Mouse (Mus musculus) layer of hippocampus, adult 2 months (tissue): Measurements from ENCODE around the gene Pdpk1. TPM values are rescaled to one million over a fixed set of nuclear protein-coding genes. Genes with fewer than 3 reads are reported as not detected.
"Not testable (repeated sequence)": the region's sequence is repeated elsewhere in the genome, so short reads cannot be mapped to it uniquely, and the experiment has no call there.

Experiments
- DNase-seq, 2 experiments: peaks; one replicate each; pipeline ENCODE4 v3.0.0; 2022; ENCODE audit warnings: low spot score in 2 of 2
- H3K27ac ChIP-seq: fragments of 200-600 bp; 2 replicates; pipeline ENCODE4 v1.8.1; 2022
- H3K4me3 ChIP-seq: fragments of 200-600 bp; 2 replicates; pipeline ENCODE4 v1.8.1; 2022; ENCODE audit warnings: mild to moderate bottlenecking
- CTCF ChIP-seq: fragments of 200-600 bp; conservative IDR thresholded peaks from 2 replicates; pipeline ENCODE4 v1.8.1; 2022; ENCODE audit warnings: antibody characterized with exemption, mild to moderate bottlenecking, moderate library complexity
- total RNA-seq, 2 experiments: library from RNA; stranded (reverse); gene quantifications; 2 replicates each; pipeline ENCODE4 v1.2.3; 2021

Gene Pdpk1
- total RNA-seq, 2 experiments from 2014 or later, result 97.3 to 109 TPM

GRCm38 (mm10) chr17:24132919-24133318 lies 17.8 kb downstream of the Pdpk1 start:
- peak; percentile 57 for TF ChIP-seq CTCF
- not testable (repeated sequence) for H3K4me3 ChIP-seq, DNase-seq, H3K27ac ChIP-seq

GRCm38 (mm10) chr17:24131570-24131969 lies 19.2 kb downstream of the Pdpk1 start:
- H3K27ac ChIP-seq, result no peak overlapping the region
- TF ChIP-seq CTCF, result no peak; the same call in 1 of the 2 replicates
- H3K4me3 ChIP-seq, result no peak overlapping the region
- no peak for DNase-seq

- DNase-seq, H3K27ac ChIP-seq, H3K4me3 ChIP-seq: not testable (repeated sequence)
Measured at GRCm38 (mm10) chr17:24129246-24129645, 21.5 kb downstream of the Pdpk1 start.

- DNase-seq, result no peak
- no peak overlapping the region for H3K27ac ChIP-seq
- no peak overlapping the region for H3K4me3 ChIP-seq
- no peak for TF ChIP-seq CTCF
Measured at GRCm38 (mm10) chr17:24127592-24127991, 23.1 kb downstream of the Pdpk1 start.

GRCm38 (mm10) chr17:24126801-24127200 lies 23.9 kb downstream of the Pdpk1 start:
- DNase-seq, result no peak
- no peak for TF ChIP-seq CTCF
- H3K27ac ChIP-seq, result no peak overlapping the region
- H3K4me3 ChIP-seq, result no peak overlapping the region

- Histone ChIP-seq H3K4me3 (no peak overlapping the region), H3K27ac (no peak overlapping the region)
- TF ChIP-seq CTCF, result no peak
- DNase-seq, result no peak
Measured at GRCm38 (mm10) chr17:24119446-24119845, 31.3 kb downstream of the Pdpk1 start.

GRCm38 (mm10) chr17:24113031-24113430 lies 37.7 kb downstream of the Pdpk1 start:
- DNase-seq, result peak in 1 of 2 experiments; percentile 15
- TF ChIP-seq CTCF, result no peak
- Histone ChIP-seq H3K4me3 (no peak overlapping the region), H3K27ac (no peak overlapping the region; the same call in 1 of the 2 replicates)

- TF ChIP-seq CTCF, result no peak
- DNase-seq, result no peak
- Histone ChIP-seq H3K27ac (no peak overlapping the region), H3K4me3 (no peak overlapping the region)
Measured at GRCm38 (mm10) chr17:24111256-24111655, 39.5 kb downstream of the Pdpk1 start.

GRCm38 (mm10) chr17:24108896-24109295 lies 41.8 kb downstream of the Pdpk1 start:
- no peak overlapping the region for H3K27ac ChIP-seq
- DNase-seq, result peak in 1 of 2 experiments; percentile 23
- no peak overlapping the region for H3K4me3 ChIP-seq
- TF ChIP-seq CTCF, result no peak

GRCm38 (mm10) chr17:24105111-24105510 lies 45.6 kb downstream of the Pdpk1 start:
- Histone ChIP-seq H3K27ac (no peak overlapping the region), H3K4me3 (no peak overlapping the region)
- DNase-seq, result no peak
- TF ChIP-seq CTCF, result no peak

GRCm38 (mm10) chr17:24098354-24098753 lies 52.4 kb downstream of the Pdpk1 start:
- no peak for DNase-seq
- H3K4me3 ChIP-seq, result no peak overlapping the region
- no peak overlapping the region for H3K27ac ChIP-seq
- no peak for TF ChIP-seq CTCF

- Histone ChIP-seq H3K4me3 (no peak overlapping the region), H3K27ac (no peak overlapping the region)
- DNase-seq, result no peak
- no peak for TF ChIP-seq CTCF
Measured at GRCm38 (mm10) chr17:24090575-24090974, 60.1 kb downstream of the Pdpk1 start.

- H3K27ac ChIP-seq, H3K4me3 ChIP-seq, DNase-seq: not testable (repeated sequence)
Measured at GRCm38 (mm10) chr17:24086399-24086798, 64.3 kb downstream of the Pdpk1 start.

GRCm38 (mm10) chr17:24084593-24084992 lies 66.1 kb downstream of the Pdpk1 start:
- DNase-seq, result no peak

GRCm38 (mm10) chr17:24077101-24077500 lies 73.6 kb downstream of the Pdpk1 start:
- DNase-seq, result no peak
- no peak overlapping the region for H3K27ac ChIP-seq
- H3K4me3 ChIP-seq, result no peak overlapping the region
- no peak for TF ChIP-seq CTCF

More at GRCm38 (mm10) chr17:24084593-24084992, 66.1 kb downstream of the Pdpk1 start:
- TF ChIP-seq CTCF, result no peak
- Histone ChIP-seq H3K27ac (no peak overlapping the region), H3K4me3 (no peak overlapping the region)
